Mouse (Mus musculus): ENCODE measurements around the gene Sirt7.

- TF ChIP-seq POLR2A (IDR thresholded peaks at IDR 0.05; ENCODE audit: extremely low read depth, insufficient read depth, low read length) (no peak), CTCF (IDR thresholded peaks at IDR 0.05; ENCODE audit: low read depth, low read length) (no peak)
Observed at GRCm38 (mm10) chr11:120606764-120607163, 18.3 kb downstream of the Sirt7 start.
